Mouse (Mus musculus) kidney, postnatal 36 days (tissue): ENCODE results near the gene Pabpn1l.

Source experiments
- DNase-seq, 2 experiments: peaks; one replicate each; pipeline ENCODE4 v3.0.0; 2021 to 2022; ENCODE audit warnings: mixed read lengths in 2 of 2

The Pabpn1l gene

DNA sequence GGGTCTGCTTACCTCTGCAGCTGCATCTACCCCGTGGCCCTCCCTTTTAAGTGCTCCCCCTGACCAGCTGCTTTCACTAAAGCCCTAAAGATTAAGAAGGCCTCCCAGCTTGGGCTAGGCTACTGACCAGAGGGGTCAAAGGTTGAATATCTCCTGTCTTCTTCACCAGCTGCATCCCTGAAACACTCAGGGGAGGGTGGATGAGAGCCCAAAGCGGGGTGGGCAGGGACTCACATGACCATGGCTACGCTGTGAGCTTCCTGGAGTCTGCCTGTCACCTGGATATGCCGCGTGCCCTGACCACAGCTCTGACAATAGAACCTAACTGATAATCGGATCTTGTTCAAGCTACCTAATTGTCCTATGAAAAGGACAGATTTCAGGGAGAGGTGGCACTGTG lies at the start of gene Pabpn1l:
Gene Pabpn1l, minus strand, starts transcription at position 13 of the 400 bp plus-strand sequence.
- DNase-seq: peak in 1 of 2 experiments; percentile 34

DNA sequence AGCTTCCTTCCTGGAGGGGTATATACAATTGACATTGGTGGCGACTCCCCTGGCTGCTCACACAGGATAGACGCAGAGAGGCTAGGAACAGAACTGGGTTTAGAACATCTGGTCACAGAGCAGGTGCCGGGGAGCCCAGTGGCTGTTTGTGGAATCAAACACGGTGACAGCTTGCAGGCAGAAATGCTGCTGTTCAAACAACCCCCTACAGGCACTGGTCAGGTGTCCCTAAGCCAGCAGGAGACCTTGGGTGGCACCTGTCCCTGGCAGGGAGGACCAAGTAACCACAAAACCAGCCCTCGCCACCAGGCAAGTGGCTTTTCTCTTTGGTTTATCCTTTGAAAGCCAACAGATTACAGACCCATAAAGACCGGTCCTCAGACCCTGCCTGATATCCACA lies 49.4 kb upstream of the Pabpn1l start:
- no peak for DNase-seq

DNA sequence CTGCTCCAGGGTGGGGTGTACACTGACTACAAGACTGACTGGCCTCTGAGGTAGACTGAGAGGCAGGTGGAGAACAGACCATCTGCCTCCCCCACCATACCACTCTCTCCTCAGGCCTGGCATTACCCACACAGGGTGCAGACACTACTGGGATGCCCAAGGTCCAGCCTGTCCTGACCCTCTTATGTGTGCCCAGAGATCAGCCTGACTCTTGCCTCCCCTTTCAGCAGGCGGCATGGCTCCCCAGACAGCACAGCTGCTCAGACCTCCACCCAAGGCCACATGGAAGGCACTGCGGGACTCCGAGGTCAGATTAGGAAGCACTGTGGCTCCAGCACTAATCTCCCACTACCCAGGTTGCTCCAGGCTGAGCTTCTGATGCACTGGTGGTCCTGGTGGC lies 48.2 kb upstream of the Pabpn1l start:
- no peak for DNase-seq

DNA sequence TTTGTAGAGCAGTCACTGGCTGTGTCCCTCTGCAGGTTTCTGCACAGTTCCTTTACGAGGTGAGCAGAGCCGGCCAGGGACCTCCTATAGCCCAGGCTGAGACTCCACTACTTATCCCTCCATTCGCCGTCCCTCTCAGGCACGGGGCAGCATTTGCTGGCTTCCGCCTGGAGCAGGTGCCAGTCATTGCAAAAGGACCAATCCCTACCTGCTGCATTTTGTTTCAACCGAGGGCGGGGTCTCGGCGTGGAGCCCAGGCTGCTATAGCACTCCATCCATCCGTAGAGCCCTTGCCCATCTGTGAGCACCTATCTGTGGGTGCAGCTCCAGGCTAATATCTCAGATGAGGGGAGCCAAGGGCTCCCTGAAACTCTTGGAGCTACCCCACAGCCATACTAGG lies 47.5 kb upstream of the Pabpn1l start:
- no peak for DNase-seq

DNA sequence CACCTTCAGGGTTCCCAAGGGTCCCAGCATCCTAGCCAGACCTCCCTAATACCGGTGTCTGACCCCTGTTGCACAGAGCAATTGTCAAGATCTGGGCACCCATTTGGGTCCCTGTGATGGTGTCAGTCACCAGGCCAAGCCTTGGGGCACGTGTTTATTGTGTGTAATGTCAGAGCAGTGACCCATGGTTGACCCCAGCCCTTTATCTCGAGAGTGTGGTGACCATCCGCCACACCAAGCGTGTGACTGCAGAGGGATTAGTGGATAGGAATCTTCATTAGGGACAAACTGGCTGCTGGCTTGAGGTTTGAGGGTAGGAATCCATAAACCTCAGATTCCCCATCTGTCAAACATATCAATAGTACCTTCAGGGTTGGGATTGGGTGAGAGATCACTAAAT lies 46.8 kb upstream of the Pabpn1l start:
- no peak for DNase-seq

DNA sequence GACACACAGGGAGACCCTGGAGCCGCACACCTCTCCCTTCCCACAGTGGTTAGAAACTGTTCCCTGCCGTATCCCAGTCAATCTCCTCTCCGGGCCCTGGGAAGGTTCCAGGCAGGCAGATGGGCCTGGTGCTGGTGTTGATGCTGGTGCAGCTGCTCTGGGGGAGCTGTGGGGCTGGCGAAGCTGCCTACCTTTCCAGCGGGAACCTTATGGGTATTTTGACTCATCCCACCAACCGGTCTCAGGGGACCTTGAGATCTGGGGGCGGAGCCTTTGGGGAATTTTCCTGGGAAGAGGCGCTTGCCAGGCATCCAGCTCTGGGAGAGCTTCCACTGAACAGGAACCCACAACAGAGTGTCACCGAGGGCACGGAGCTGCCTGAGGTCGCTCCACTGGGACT lies 45.3 kb upstream of the Pabpn1l start:
- peak; percentile 54 to 61 for DNase-seq

DNA sequence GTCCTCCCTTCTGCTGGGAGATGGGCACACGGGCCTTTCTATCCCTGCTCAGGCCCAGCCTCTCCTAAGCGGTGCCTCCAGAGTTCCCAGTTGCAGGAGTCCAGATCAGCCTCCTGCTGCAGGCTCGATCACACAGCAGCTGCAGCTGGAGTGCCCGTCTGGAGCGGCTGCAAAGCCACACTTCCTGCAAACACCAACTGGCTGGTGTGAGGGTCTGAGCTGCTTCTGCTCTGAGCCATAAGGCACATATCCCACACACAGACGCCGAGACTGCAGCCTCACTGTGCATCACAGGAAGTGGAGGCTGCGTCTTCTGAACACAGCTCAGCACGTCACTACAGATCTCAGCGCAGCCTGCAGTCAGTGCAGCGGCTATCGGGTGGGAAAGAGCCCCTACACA lies 44.3 kb upstream of the Pabpn1l start:
- DNase-seq: no peak

DNA sequence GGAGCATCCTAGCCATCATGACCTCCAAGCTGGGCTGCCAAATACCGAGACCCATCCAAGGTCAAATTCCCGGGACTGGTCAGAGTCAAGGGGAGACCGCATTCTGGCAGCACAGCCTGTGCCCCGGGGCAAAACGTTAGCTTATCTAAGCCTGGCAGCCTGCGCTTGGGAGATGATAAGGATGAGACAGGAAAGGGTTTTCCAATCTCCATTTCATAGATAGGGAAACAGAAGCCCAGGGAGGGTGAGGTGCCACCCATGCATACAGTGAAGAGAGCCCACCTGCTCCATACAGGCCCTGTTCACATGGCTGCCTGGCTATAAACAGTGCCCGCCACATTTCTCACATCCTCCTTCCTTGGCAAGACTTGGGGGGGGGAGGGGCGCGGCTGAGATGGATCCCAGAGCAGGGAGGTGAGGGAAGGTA lies 43.8 kb upstream of the Pabpn1l start:
- peak; percentile 56 to 66 for DNase-seq

DNA sequence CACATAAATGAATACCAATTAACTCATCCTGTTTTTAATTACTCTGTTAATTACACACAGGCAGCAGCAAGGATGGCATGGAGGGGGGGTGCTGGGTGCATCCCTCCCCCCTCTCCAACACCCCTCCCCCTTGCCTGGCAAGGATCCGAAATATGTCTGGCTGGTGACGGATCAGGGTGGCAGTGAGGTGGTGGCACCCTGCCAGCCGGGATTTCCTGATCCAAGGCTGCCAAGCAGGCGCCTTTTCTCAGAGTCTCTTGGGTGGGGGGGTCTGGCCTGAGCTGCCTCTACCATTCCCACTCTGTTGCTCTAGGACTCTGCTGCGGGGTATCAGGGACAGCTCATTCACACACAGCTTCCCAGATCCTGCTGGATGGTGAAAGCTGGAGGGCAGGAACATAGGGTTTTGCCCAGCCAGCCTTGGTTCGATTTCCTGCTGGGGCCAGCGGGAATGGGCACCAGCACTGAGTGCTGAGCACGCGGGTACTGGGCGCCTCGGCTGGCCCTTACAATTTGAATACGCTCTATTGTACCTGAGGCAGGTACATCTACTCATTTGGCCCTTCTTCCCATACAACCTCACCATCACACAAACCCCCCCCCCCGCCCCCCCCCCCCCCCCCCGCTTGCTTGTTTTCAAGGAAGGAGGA lies 43.3 kb upstream of the Pabpn1l start:
- DNase-seq: peak; percentile 82 to 89

DNA sequence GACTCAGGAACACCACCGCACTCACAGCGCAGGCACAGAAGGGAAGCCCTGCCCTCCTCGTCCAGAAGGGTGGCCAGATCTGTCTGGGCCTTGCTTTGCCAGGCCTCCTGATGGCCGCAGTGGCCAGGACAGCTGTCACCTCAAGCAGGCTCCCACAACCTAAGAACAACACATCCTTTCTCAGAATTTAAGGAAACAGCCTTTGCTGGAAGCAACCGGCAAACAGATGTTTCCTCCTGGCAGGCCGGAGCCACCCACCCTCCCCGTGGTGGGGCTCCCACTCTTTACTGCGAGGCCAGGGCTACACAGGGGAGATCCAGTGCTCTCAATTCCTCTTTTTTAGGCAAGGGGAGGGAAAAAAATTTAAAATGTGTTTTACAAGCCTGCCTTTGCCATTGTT lies 42.7 kb upstream of the Pabpn1l start:
- peak; percentile 74 to 80 for DNase-seq

DNA sequence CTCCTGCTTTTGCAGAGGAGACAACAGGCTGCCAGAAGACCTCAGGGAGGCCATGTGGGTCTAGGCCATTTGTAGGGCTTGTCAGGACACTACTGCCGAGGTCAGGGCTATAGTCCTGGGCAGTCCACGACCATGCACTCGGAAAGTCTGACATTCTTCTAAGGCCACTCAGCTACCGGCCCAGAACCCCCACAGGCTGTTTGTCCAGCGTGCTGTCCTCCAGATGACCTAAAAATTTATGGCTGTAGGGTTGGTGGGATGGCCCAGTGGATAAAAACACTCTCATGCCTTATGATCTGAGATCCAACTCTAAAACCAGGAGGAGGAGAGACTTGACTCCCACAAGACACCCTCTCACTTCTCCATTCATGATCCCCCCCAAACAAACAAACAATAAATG lies 41.1 kb upstream of the Pabpn1l start:
- no peak for DNase-seq

DNA sequence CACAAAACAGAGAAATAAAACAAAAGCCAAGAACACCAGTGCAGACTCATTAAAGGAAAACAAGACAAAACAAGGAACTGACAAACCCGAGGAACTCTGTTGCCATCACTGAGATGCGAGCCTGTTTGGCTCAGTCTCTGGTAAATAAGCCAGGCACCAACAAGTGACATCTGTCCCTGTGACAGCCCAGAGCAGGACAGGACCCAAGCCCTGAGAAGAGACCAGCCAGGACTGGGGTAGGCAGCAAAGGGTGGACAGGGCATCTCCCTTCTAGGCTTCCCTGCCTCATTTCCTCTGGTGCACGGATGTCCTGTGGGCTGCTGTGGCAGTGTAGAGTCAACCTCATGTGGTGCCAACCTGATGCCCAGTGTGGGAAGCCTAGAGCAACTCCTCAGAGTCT lies 40.6 kb upstream of the Pabpn1l start:
- no peak for DNase-seq

DNA sequence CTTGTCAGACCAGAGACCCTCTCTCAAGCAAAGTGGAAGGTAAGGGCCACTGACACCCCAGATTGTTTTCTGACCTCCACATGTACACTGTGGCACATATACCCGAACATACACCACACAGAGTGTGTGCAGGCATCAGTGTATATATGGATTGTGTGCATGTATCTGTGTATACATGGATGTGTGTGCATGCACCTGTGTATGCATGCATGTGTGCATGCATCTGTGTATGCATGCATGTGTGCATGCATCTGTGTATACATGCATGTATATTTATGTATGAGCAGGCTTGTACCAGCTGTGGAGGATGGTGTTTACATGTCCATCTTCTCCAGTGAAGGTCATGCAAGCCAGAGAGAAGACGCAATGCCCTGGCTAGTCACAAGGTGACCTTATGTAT lies 39.4 kb upstream of the Pabpn1l start:
- DNase-seq: no peak

DNA sequence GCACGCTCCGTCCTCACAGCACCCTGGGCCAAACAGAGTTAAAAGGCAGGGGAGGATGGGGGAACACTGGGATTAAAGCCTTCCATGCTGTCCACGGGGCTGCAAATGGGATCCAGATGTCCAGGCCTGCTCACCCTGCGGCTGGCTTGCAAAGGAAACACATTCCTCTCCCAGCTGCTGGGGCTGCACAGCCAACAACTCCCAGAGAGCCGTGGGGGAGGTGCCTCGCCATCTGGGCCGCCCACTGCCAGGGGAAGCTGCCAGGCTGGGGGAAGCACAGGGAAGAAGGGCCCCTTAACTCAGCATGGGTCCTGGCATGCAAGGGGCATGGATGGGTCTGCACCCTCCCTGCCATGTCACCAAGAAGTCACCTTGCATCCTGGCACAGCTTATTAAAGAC lies 38.6 kb upstream of the Pabpn1l start:
- DNase-seq: peak; percentile 67 to 69

DNA sequence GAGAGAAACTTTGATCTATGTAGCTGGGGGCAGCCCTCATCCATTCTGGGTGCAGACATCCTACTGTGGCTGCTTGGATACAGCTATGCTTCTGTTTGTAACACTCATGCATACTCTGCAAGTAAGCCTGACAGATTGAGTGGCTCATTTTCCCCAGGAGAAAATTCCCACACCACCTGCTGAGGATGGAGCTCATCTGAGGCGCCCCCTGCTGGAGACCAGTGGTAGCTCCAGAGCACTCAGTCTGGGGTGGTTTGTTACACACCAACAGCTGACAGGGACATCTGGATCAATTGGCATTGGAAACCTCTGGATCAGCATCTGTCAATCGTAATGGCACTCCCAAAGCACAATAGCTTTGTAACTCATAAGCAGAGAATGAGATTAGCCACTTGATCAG lies 37.5 kb upstream of the Pabpn1l start:
- DNase-seq: peak in 1 of 2 experiments; percentile 72

DNA sequence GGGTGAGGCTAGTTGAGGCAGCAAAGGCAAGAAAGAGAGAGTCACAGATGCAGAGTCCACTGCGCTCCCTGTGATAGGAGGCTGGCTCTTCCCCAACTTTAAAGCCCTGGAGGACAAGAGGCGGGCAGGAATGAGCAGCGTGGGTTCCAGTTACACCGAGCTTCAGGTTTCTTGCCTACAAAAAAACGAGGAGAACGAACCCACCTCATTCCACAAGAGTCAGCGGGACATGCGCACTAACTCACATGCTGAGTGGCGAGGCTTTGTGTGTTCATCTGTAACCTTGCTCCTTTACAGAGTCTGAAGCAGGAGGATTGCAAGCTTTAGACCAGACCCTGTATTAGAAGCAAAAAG lies 36.2 kb upstream of the Pabpn1l start:
- DNase-seq: no peak

DNA sequence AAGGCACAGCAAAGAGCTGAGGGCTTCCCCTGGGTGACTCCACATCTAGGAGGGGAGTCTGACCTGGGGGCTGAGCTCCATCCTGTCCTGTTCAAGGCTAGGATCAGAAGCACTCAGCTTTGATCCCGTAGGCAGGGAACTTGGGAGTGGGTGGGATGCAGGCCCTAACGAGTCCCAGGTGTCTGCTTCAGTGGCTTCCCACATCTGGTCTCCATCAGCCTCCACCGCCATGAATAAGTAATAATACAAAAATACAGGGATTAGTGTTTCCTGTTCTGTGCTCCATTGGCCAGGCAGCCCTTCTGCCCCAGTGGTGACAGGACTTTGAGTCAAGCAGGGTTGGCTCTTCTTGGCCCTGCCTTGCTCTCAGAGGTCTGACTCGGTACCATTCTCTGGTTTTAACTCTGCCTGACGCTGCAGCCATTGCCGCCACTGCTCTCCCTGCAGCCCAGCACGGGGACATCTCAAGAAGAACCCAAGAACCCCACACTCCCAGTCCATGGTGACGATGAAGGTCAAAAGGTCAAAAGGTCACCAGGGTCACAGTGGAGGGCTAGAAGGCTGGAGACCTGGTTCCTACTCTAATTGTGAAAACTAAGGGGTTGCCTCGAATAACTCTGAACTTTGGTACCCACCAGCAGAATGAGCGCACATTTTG lies 35.7 kb upstream of the Pabpn1l start:
- no peak for DNase-seq

DNA sequence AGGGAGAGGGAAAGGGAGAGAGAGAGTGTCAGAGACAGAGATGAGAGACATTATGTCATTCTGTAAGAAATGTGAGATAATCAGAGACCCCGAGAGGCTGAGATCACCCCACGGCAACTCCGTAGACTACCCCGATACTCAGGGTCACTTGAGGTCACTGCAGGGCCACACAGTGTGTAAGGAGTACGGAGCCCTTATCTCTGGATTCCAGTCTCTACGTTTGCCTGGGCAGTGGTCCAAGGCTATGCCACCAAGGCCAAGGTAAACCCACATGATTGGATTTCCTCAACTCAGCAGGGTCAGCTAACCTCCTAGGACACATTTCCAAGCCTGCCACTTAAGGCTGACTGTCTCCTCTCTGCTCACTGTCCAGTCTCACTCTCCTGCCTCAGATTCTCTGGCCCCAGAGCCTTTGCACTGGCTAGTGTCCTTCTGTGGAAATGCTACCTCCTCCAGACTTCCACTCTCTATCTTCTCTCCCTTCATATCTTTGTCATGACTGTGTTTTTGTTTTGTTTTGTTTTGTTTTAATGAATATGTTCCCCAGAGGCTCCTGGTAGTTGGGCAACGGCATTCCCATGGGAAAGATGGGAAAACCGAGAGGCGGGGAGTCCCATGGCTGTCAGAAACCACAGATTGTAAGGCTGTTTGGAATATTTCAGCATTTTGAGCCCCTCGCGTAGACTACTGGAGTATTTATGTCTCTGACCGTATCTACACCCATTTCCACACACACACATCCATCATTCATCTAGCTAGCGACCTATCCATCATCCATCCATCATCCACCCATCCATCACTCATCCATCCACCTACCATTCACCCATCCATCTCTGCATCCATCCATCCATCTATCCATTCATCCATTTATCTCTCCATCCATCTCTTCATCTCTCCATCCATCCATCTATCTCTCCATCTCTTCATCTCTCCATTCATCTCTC lies 33.8 kb upstream of the Pabpn1l start:
- DNase-seq: peak; percentile 46 to 60

DNA sequence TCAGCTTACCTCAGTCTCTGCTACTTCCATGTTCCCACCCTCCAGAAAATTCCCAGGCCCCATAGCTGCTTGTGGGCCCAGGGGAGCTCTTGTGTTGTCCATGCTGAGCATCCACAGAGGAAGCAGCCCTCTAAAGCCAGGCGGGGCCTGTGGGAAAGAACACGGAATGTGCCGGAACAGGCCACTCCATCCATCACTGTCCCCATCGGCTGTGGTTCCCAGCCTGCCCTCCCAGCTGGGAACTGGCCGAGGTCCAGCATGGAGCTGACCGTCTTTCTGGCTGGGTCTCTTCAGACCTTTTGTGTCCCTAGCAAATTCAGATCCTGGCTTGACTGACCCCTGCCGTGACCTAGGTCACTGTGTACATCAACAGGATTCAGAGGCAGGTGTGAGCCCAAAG lies 32.2 kb upstream of the Pabpn1l start:
- DNase-seq: peak; percentile 88 to 91

DNA sequence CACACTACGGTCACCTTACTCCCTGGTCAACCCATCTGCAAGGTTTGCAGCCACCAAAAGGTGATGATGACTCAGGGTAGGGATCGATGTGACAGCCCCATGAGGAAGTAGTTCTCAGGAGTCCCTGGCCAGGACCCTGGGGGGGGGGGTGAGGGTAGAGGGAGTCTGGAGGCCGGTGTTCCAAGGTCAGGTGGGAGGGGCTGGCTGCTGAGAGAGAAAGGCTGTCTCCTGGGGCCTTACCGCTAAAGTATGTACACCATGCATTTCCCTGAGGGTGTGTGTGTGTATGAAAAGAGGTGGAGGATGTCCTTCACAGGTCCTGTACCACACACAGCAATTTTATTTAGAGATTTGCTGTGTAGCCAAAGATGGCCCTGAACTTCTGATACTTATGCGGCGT lies 30.1 kb upstream of the Pabpn1l start:
- no peak for DNase-seq

DNA sequence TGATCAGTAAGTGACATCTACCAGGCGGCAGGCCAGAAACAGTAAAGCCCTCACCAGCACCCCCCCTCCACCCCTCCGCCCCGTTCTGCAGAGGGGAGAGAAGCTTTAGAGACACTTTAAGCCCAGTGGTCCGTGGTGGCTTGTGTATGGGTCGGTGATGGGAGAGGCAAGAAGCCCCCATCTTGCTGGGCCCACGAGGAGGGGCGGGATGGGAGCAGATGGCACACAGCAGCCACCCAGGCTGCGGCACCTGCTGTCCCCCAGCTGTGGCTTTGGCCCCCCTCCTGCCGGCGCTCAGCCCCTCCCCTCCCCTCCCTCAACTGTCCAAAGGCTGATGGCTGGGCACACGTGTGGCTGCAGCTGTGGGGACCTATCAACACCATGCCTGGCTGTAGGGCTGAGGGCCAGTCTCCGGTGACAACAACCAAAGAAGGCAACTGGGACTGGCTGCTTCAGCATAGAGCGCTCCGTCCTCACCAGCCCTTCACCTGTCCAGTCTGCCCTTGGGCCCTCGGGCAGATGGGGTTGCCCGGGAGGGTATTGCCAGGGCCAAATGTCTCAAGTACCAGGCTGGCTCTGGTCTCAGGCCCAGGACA lies 28.9 kb upstream of the Pabpn1l start:
- no peak for DNase-seq

DNA sequence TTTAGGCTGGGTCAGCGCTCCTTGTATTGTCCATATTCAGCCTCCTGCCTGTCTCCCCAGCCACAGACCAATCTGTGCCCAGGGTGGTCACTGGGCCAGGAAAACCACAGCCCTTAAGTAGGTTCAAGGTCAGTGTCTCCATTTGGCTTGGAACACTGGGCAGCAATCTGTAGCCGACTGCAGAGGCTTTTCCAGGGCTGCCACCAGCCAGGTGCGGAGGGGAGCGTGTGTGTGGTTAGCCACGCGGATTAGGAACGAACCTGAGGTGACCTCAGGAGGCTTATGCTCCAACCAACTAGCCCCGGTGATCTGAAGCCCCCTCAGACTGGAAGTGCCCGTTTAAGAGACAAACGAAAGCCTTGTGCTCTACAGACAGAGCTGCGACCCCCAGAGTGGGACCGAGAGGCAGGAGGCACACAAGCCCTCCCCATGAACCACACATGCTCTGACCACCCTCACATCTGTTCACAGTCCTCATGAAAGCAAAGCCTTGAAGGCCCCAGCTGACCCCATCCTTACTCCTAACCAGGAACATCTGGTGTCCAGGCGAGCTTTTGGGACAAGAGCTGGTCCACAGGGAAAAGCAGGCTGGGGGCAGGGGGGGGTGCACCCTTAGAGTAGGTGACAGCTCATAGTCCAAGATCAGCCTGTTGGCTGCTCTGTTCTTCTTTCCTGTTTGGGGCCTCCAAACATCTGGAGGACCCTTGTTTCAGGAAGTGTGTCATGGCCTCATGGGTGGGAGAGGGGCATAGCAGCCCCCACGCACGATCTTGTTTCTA lies 25.8 kb upstream of the Pabpn1l start:
- DNase-seq: no peak

DNA sequence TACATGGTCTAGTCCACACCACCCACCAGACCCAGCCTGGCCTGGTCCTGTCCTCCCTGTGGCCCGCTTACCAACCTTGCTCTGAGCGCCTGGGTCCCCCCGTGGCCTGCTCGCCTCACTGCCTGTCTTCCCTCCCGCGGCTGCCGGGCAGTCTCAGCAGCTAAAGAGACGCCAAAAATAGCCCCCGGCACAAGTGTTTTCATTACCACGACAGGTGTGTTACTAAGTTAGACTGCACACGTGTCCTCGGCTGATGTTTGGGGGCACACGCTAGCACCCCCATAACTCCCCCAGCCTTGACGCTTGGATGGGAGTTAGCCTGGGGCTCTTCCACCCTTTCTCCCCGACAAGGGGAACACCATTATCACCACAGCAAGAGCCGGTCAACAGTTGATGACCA lies 23.8 kb upstream of the Pabpn1l start:
- DNase-seq: no peak
